Mouse (Mus musculus) erythroblast, embryonic 14.5 days (primary cell): ENCODE measurements around the gene Unc50.

Source experiments
- GATA1 ChIP-seq: IDR thresholded peaks from 2 replicates; pipeline ENCODE4 v1.6.1; 2012; ENCODE audit warnings: low read length, inconsistent platforms, mixed read lengths
- TAL1 ChIP-seq: IDR thresholded peaks from 3 replicates; pipeline ENCODE4 v1.6.1; 2012; ENCODE audit warnings: low read length, inconsistent platforms, mixed read lengths

DNA sequence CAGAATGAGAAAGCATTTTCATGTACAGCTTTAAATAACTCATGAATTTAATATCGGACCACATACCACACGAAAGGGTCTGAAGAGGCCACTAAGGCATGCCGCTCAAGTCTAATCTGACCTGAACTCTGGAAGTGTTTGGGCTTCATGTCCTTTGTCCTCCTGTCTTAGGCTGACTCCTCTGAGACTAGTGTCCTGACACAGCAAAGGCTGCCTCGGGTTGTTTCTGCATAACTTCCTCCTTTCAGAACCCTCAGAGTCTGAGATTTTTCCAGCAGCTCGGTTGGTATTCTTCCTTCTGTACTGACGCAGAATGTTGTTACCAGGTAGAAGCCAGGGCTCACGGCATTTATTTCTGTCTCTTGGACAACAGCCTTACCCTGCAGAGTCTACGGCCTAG, 44.1 kb downstream of the Unc50 start:
- TF ChIP-seq GATA1: no peak
- no peak for TF ChIP-seq TAL1
